Mouse (Mus musculus) layer of hippocampus, postnatal 14 days (tissue): ENCODE data around the gene Tedc1. TPM values are rescaled to one million over a fixed set of nuclear protein-coding genes. Genes with fewer than 3 reads are reported as not detected.
"Not testable (repeated sequence)": the region's sequence is repeated elsewhere in the genome, so short reads cannot be mapped to it uniquely, and the experiment has no call there.

Source experiments
- DNase-seq, 2 experiments: peaks; one replicate each; pipeline ENCODE4 v3.0.0; 2021 to 2022; ENCODE audit warnings: low spot score in 2 of 2, mixed read lengths in 1 of 2
- total RNA-seq, 2 experiments: library from RNA; stranded (reverse); gene quantifications; 2 replicates each; pipeline ENCODE4 v1.2.3; 2021

Tedc1 gene
- total RNA-seq, 2 experiments from 2014 or later, result 2.3 to 2.7 TPM

- DNase-seq, result not testable (repeated sequence)
Measured at GRCm38 (mm10) chr12:113199132-113199531, 42.9 kb downstream of the Tedc1 start.

GRCm38 (mm10) chr12:113201301-113201700, 45.1 kb downstream of the Tedc1 start:
- DNase-seq, result no peak

- DNase-seq, result no peak
Measured at GRCm38 (mm10) chr12:113202008-113202407, 45.8 kb downstream of the Tedc1 start.

GRCm38 (mm10) chr12:113203522-113203921, 47.3 kb downstream of the Tedc1 start:
- no peak for DNase-seq

GRCm38 (mm10) chr12:113205251-113205942, 49.2 kb downstream of the Tedc1 start:
- no peak for DNase-seq

- no peak for DNase-seq
Measured at GRCm38 (mm10) chr12:113207737-113208136, 51.5 kb downstream of the Tedc1 start.

GRCm38 (mm10) chr12:113210586-113211378, 54.6 kb downstream of the Tedc1 start:
- DNase-seq, result no peak

GRCm38 (mm10) chr12:113211772-113212171, 55.6 kb downstream of the Tedc1 start:
- no peak for DNase-seq

GRCm38 (mm10) chr12:113212326-113212924, 56.2 kb downstream of the Tedc1 start:
- no peak for DNase-seq

GRCm38 (mm10) chr12:113213226-113213625, 57.0 kb downstream of the Tedc1 start:
- no peak for DNase-seq

- no peak for DNase-seq
Measured at GRCm38 (mm10) chr12:113214072-113214808, 58.0 kb downstream of the Tedc1 start.

GRCm38 (mm10) chr12:113214972-113215666, 58.9 kb downstream of the Tedc1 start:
- DNase-seq, result no peak

Other genes with a start within 250 kb of the Tedc1 start
- gene Jag2, start 226.6 kb upstream of the Tedc1 start, total RNA-seq, result 10 to 100 TPM; 45.2 to 50.8 TPM
- 10 to 100 TPM in 1 of 2 experiments, 1 to 10 TPM in 1; 7.5 to 11.1 TPM for gene Nudt14, start 214.3 kb upstream of the Tedc1 start, total RNA-seq
- 10 to 100 TPM; 47.1 to 47.2 TPM for gene Btbd6, start 179.9 kb upstream of the Tedc1 start, total RNA-seq
- gene Brf1, start 155.7 kb upstream of the Tedc1 start, total RNA-seq, result 10 to 100 TPM; 51.2 to 58.9 TPM
- gene Pacs2, start 141.9 kb upstream of the Tedc1 start, total RNA-seq, result 100 to 1,000 TPM; 121 TPM
- under 1 TPM in 1 of 2 experiments, not detected in 1; 0.51 TPM for gene Tex22, start 81.9 kb upstream of the Tedc1 start, total RNA-seq
- gene Mta1, start 58.1 kb upstream of the Tedc1 start, total RNA-seq, result 10 to 100 TPM; 84.2 to 85.2 TPM
- gene Crip2, start 16.2 kb upstream of the Tedc1 start, total RNA-seq, result 100 to 1,000 TPM; 118 TPM
- gene Crip1, start 10.1 kb upstream of the Tedc1 start, total RNA-seq, result 10 to 100 TPM in 1 of 2 experiments, 1 to 10 TPM in 1; 9.2 to 19.5 TPM
- 10 to 100 TPM; 23.2 to 24.0 TPM for gene Tmem121, start 29.5 kb downstream of the Tedc1 start, total RNA-seq